Mouse (Mus musculus) urinary bladder, postnatal 25 days (tissue): ENCODE results near the gene Sfn.
A peak's percentile ranks its signal among the peaks of the same experiment; 100 is the strongest.

Experiments
- DNase-seq: peaks from one replicate; pipeline ENCODE4 v3.0.0; 2022; ENCODE audit warnings: low spot score

The Sfn gene

DNA sequence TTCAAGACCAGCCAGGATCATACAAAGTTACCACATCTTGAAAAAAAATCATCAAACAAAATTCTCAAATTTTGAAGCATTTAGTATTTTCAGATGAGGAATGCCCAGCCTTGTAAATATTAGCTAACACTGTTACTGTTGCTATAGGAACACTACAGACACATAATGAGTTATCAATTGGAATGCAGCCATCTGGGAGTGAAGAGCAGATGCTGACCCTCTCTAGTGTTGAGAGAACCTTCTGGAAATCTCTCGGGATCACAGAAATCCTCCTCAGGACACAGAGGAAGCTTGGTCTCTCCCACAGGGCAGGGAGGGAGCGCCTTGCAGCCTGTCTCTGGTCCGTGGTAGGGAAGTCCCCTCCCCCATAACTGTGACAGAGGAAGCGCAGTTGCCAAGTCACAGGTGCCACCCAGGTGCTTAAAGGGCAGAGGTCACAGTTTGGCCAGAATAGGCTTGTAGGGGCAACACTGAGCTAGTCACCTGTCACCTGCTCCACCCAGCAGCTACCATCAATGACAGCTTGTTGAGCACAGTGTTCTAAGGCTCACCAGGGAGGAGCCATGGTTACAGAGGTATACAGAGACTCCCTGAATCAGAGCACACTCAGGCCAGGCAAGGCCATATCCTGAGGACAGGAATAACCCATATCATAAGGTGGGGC lies 17.6 kb upstream of the Sfn start:
- DNase-seq: no peak

GRCm38 (mm10) chr4:133617936-133618335 lies 16.0 kb upstream of the Sfn start:
- DNase-seq: no peak

GRCm38 (mm10) chr4:133615416-133615815 lies 13.4 kb upstream of the Sfn start:
- DNase-seq: no peak

DNA sequence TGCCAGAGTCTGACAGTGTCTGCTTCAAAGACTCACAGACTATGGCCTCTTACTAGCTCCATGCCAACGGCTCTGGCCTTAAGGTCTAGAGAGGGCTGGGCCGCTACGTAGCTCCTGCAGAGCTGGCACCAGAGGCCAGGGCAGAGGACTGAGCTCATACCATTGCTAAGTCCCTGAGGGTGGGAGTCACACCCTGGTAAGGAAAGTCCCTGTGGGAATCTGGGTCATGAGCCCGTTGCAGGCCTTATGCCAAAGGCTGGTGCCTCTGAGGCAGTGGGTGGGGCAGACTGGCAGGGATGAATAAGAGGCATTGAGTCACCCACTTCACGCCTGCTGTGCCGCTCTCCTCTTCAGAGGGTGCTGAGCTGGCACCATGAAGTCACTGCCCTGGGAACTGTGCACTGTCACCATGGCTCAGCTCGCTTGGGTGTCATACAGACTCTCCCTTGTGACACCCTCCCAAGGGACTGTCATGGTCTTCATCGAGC lies 12.3 kb upstream of the Sfn start:
- no peak for DNase-seq

- no peak for DNase-seq
These were observed 11.9 kb upstream of the Sfn start for GRCm38 (mm10) chr4:133613867-133614266.

DNA sequence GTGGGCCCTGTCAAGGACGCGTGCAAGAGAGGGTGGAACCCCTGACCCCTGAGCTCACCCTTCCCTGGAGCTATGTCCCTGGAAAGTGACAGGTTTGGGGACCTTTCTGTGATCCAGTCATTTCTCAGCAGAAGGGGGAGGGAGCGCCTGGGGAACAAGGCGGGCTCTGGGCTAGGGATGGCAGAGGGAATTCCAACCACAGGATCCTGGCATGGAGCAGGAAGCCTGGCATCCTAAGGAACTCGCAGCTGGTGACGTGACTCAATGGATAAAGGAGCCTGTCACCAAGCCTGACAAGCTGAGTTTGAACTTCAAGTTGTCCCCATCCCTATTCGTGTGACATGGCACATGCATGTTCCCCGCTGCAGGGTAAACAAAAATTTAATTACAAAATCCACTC lies 11.1 kb upstream of the Sfn start:
- no peak for DNase-seq

DNA sequence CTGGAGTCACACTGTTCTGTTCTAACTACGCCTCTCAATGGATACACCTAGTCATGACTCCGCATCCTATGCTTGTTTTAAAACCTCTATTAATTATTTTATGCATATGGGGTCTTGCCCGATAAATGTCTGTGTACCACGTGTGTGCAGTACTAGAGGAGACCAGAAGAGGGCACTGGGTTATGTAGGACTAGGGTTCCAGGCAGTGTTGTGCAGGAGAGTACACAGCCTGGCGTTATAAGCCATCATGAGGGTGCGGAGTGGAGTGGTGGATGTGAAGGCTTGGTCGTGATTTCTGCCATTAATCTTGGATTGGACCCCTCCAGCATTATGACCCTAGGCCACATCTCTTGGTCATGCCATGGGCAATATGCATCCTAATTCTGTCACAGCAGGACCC lies 10.4 kb upstream of the Sfn start:
- DNase-seq: no peak

DNA sequence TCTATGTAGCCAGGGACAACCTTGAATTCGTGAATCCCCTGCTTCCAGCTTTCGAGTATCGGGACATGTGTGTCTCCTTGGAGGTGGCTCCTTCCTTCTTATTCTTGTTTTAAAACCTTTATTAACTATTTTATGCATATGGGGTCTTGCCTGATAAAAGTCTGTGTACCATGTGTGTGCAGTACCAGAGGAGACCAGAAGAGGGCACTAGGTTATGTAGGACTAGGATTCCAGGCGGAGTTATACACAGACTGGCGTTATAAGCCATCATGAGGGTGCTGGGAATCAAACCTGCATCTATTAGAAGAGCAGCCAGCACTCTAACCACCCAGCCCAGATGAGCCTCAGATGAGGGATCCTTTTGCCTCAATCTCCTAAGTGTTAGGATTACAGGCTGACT lies 9.8 kb upstream of the Sfn start:
- DNase-seq: no peak

DNA sequence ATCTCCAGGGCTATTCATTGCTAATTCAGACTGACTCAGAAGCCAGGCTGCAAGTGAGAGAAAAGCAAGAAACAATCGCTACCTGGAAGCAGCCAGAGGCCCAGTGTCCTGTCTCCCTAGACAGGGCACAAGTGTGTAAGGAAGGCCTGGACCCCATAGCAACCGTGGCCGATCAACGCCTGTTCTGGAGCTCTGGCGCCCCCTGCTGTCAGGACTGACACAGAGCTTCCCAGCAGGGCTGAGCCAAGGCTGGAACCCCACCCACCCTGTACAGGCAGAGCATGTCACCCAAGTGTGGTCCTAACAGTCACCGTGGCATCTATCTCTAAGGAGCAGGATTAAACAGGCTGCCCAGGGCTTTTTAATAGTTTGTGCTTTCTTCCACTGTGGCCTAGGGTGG lies 7.8 kb upstream of the Sfn start:
- peak; percentile 94 for DNase-seq

DNA sequence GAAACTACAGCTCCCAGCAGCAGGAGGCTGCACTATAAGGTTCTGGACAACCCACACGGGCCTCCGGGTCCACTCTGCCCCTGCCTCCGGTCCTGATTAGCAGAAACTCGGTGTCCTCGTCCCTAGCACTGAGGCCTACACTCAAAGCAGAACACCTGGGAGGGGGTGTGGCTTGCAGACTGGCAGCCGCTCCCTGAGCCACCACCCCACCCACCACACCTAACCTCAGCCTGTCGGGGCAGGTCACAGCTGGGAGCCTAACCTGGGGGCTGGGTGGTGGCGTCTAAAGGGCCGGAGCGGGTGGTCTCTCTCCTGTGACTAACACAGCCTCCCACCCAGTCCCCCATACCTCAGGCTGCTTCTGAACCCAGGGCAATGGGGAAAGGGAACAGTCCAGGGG lies 5.3 kb upstream of the Sfn start:
- no peak for DNase-seq

DNA sequence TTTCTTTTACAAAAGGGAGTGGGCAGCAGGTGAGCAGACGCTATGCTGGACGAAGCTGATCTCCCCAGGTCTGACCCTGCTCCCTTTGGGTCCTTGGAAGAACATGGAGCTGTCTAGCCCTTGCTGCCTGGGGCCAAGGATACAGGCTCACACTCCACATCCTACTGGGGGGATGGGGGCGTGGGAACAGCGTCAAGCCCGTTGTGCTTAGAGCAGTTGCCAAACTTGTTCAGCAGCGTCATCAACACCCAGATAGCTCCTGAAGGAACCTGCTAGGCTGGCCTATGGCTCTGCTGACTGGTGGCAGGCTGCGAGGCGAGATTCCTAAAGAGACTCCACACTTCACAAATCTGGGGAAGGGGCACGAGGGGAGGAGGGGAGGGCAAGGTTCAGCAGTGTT lies 3.4 kb upstream of the Sfn start:
- peak; percentile 64 for DNase-seq

GRCm38 (mm10) chr4:133604856-133605255 lies 2.9 kb upstream of the Sfn start:
- peak; percentile 31 for DNase-seq

- DNase-seq: no peak
These were observed 2.2 kb upstream of the Sfn start for GRCm38 (mm10) chr4:133604175-133604574.

DNA sequence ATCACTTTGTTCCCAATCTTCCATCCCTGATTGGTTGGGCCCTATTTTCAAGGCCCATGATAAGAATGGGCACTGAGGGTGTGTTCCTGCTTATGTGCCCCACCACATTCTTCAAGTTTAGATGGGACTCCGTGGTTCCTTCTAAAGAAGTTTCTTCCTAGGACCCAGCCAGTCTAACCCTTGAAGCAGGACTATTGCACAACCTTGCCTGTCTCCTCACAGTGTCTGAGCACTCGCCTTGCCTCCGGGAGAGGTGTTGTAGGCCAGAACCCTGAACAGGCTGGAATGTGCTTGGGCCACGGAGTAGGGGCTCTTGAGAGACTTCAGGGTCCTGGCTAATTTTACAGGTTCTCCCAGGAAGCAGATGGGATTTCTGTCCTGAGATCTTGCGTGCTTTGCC lies 1.1 kb upstream of the Sfn start:
- DNase-seq: no peak

GRCm38 (mm10) chr4:133600306-133600705 lies 1.7 kb downstream of the Sfn start:
- no peak for DNase-seq

- peak; percentile 86 for DNase-seq
These were observed 2.3 kb downstream of the Sfn start for GRCm38 (mm10) chr4:133599571-133600073.

GRCm38 (mm10) chr4:133599116-133599515 lies 2.9 kb downstream of the Sfn start:
- DNase-seq: no peak

GRCm38 (mm10) chr4:133598616-133599015 lies 3.4 kb downstream of the Sfn start:
- peak; percentile 21 for DNase-seq

GRCm38 (mm10) chr4:133596084-133596483 lies 5.9 kb downstream of the Sfn start:
- DNase-seq: no peak

DNA sequence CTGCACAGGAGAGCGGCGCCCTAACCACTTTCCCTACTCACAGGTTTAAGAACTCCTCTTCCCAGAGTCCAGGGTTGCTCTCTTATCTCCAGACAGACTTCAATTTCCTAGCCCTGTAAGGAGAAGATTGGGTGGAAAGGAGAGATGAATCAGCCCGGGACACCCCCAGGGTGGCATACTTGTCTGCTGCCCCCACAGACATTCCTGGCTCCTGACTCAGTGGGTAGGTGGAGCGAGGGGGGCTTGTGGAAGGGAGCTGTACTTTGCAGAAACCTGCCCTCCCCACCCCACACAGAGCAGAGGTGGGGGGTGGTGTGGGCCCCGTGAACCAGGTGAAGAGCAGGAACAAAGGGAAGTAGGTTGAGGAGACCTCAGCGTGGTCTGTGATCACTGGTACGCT lies 6.4 kb downstream of the Sfn start:
- DNase-seq: peak; percentile 35

DNA sequence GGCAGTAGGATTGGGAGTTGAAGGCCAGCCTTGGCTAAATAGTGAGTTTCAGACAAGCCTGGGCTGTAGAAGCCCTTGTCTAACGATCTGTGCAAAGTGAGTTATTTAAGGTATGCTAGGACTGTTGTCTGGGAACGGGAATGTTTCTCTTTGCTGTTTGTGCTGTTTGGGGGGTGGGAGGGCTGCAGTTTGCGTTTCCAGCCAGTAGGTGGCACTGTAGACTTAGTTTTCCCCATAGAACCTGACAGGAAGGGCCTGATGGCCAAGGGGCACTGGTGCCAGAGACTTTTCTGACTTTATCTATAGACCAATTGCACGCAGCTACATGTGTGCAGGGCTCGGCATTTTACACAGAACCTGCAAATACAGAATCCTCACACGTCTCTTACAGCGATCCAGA lies 9.4 kb downstream of the Sfn start:
- DNase-seq: peak; percentile 59

- DNase-seq: peak; percentile 71
These were observed 17.7 kb downstream of the Sfn start, which contains the start of gene Gpn2 for GRCm38 (mm10) chr4:133584059-133584951. Gpn2 (plus strand) TSS chr4:133584362.

- peak; percentile 13 for DNase-seq
These were observed 18.3 kb downstream of the Sfn start for GRCm38 (mm10) chr4:133583690-133584058.
